Mouse (Mus musculus): ENCODE results near the gene Amy2a1. TPM values are rescaled to one million over a fixed set of nuclear protein-coding genes. Genes with fewer than 3 reads are reported as not detected.

Amy2a1 gene
- polyA plus RNA-seq (2014; fragmentation: Illumina TruSeq; extraction: RNeasy Lipid Tissue Mini Kit (QIAGEN cat#74804); ENCODE audit: low read depth, low replicate concordance) = not detected

DNA sequence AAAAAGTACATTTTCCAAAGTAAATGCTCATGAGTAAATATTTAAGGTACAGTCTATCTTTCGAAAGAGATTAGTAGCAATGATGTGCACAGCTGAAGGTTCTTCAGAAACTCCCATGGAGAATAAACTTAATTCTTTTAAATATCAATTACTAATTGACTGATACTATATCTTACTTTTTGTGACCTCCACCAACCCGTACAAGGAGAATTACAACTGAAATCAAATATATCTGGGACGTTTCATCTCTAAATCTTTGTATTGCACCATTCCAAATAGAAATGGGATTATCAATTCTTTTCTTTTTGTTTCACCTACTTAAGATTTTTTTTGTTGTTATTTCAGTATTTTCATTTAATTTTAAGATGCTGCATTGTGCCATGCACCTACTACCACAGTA lies at the start of gene Amy2a1:
Amy2a1 (minus strand) TSS at position 101 of the 400 bp plus-strand sequence.

Other genes starting within 250 kb of the Amy2a1 start
- gene Amy2a4, start 241.0 kb downstream of the Amy2a1 start, polyA plus RNA-seq (2014; fragmentation: Illumina TruSeq; extraction: RNeasy Lipid Tissue Mini Kit (QIAGEN cat#74804); ENCODE audit: low read depth, low replicate concordance) = 0.57 TPM
- 0.57 TPM for gene Amy2a3, start 208.4 kb downstream of the Amy2a1 start, polyA plus RNA-seq (2014; fragmentation: Illumina TruSeq; extraction: RNeasy Lipid Tissue Mini Kit (QIAGEN cat#74804); ENCODE audit: low read depth, low replicate concordance)
- gene Amy2a2, start 175.8 kb downstream of the Amy2a1 start, polyA plus RNA-seq (2014; fragmentation: Illumina TruSeq; extraction: RNeasy Lipid Tissue Mini Kit (QIAGEN cat#74804); ENCODE audit: low read depth, low replicate concordance) = 0.57 TPM
- gene Amy1, start 74.3 kb upstream of the Amy2a1 start, polyA plus RNA-seq (2014; fragmentation: Illumina TruSeq; extraction: RNeasy Lipid Tissue Mini Kit (QIAGEN cat#74804); ENCODE audit: low read depth, low replicate concordance) = 13.1 TPM
- 51.9 TPM for gene Rnpc3, start 97.7 kb upstream of the Amy2a1 start, polyA plus RNA-seq (2014; fragmentation: Illumina TruSeq; extraction: RNeasy Lipid Tissue Mini Kit (QIAGEN cat#74804); ENCODE audit: low read depth, low replicate concordance)

Data from kidney, adult 10 weeks (tissue).